Mouse (Mus musculus): ENCODE data around the gene Mogat1. TPM values are rescaled to one million over a fixed set of nuclear protein-coding genes. Genes with fewer than 3 reads are reported as not detected.
A peak's percentile ranks its signal among the peaks of the same experiment; 100 is the strongest.
"Not testable (repeated sequence)": the region's sequence is repeated elsewhere in the genome, so short reads cannot be mapped to it uniquely, and the experiment has no call there.

Gene Mogat1
- total RNA-seq, 2 experiments from 2014 or later = not detected

DNA sequence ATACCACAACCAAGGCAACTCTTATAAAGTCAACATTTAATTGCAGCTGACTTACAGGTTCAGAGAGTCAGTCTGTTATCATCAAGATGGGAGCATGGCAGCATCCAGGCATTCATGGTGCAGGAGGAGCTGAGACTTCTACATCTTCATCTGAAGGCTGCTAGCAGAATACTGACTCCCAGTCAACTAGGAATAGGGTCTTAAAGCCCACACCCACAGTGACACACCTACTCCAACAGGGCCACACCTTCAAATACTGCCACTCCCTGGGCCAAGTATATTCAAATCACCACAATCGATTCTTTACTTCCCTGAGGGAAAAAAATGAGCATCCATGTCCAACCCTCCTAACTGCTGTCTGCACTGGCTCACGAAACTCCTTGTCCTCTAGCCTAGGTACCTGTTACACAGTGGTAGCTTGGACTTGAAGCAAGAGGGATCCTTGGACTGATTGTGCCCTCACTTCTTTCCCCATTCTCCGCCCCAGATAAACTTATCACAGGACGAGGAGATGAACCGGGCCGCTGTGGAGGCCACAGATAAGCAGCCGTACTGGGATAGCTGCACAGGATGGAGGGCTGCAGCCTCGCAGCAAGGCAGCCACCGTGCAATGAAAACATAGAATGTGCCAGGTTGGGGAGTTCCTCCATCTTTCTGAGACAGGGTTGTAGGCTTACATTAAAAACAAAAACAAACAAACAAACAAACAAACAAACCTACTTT lies 23.8 kb downstream of the Mogat1 start:
- ATAC-seq (replicated peaks; ENCODE audit: low FRiP score, low TSS enrichment, poor library complexity, severe bottlenecking) = 0 out of 2 replicates have a peak, but pooled peaks have one; percentile 8

DNA sequence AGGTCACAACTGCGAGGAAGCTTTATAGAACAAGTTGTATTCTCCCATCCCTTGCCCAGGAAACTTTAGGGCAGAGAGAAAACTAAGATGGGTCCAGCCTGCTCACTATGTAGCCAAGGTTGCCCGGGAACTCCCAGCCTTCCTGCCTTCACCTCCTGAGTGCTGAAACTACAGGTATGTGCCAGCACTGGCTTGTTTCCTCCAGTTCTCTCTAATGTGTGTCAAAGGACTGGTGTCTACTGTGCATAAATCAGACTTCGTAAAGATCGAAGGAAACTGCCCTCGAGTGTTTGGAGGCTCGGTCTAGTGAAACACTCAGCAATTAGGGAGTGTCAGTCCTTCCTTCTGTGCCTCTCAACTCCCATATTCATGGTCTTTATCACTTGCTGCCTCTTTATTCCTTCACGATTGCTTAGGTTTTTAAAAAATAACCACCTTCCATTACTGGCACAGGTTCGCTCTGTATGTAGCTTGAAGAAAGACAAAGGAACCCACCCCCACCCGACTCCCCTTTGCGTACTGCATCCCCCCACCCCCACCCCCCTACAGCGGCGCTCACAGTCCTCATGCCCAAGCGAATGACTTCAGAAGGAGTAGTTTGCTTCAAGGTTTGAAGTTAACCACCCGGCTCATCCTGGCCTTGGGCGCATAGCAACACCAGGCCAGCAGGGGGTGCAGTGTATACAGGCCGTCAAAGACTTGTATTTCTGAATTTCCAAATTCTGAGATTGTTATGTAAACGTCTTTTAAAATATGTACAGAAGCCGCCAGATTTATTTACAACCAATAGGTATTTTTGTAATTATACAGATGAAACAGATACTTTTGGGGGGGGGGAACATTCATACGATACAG lies 25.7 kb downstream of the Mogat1 start:
- ATAC-seq (replicated peaks; ENCODE audit: low FRiP score, low TSS enrichment, poor library complexity, severe bottlenecking) = peak; percentile 80

DNA sequence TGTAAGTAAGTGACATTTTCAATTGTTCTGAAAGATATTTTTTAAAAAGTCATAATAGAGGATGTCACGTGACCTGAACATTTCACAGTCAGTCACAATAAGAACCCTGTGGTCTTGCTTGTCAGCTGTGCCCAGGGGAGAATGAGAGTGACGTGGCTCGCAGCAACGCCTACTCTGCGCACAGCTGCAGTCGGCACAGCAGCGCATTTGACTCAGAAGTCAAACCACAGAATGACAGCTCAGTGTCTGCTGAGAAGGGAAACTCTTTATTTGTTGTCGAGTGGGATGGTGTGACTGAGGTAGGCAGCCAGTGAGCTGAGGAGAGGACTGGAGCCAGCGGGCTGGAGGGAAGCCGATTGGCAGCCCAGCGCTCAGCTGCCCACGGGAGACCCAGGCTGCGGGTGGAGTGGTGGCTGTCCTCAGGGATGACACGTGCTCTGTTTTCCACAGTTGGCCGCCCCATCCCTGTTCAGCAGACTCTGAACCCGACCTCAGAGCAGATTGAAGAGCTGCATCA lies 26.8 kb downstream of the Mogat1 start:
- peak; percentile 93 for ATAC-seq (replicated peaks; ENCODE audit: low FRiP score, low TSS enrichment, poor library complexity, severe bottlenecking)

DNA sequence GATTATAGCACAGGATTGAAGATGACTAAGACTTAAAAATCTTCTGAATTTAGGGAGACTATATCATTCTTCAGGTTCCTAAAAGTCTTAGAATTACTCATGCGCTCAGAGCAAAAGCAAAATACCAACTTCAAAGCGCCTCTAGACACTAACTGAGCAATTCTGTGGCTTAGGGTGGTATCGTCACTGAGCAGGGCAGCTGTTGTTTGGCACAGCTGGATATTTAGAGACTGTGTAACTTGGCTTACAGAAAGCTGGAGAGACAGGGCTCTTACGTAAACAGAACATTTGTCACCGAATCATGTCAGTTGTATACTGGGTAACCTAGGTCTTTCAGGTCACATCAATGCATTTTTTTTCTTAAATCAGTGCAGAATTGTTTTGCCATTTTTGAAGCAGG lies 27.6 kb downstream of the Mogat1 start:
- no peak for ATAC-seq (replicated peaks; ENCODE audit: low FRiP score, low TSS enrichment, poor library complexity, severe bottlenecking)

DNA sequence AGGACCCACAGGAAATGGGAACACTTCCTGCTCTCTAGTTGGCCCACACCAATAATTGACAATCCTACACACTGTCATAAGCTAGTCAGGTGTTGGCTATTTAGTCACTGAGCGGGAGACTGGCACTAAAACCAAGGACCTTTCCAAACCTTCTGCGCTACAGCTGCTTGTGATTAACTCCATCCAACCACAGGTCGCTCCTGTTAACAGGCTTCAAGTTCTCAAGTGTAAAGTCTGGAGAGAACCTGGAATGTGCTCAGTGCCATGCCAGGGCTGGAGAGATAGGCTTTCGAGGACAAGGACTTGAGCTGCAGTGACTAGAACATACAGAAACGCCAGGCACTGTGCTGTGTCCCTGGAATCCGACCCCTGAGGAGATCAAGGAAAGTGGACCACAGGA lies 28.4 kb downstream of the Mogat1 start:
- ATAC-seq (replicated peaks; ENCODE audit: low FRiP score, low TSS enrichment, poor library complexity, severe bottlenecking) = no peak

DNA sequence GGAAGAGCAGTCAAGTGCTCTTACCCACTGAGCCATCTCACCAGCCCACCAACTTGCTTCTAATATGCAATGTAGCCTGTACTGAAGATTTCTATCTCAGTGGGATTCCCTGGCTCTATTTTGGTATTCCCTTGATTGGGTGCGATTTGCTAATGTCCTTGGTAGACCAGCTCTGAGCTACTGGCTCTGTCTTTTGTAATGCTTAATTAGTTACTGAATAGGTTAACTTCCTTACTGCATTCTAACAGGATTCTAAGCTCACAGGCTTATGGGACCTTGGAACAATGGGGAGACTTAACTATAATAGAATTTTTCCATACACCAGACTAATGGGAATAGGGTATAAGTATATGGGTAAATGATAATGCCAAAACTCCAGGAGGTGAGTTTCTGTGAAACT lies 32.8 kb downstream of the Mogat1 start:
- not testable (repeated sequence) for ATAC-seq (replicated peaks; ENCODE audit: low FRiP score, low TSS enrichment, poor library complexity, severe bottlenecking)

DNA sequence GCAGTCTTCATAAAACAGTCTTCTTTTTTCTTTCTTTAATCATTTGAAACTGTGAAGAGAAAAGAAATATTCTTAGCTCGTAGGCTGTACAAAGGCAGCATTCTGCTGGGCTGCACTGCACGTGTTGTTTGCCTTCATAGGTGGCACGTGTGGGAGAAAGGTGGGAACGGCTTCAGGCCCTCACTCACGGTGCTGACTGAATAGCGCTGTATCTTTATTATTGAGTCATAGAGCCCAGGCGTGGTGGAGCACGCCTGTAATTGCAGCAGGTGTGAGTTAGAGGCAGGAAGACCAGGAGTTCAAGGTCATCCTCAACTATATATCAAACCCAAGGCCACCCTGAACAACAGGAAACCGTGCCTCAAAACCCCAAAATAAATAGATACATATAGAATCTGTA lies 35.5 kb downstream of the Mogat1 start:
- ATAC-seq (replicated peaks; ENCODE audit: low FRiP score, low TSS enrichment, poor library complexity, severe bottlenecking) = no peak

DNA sequence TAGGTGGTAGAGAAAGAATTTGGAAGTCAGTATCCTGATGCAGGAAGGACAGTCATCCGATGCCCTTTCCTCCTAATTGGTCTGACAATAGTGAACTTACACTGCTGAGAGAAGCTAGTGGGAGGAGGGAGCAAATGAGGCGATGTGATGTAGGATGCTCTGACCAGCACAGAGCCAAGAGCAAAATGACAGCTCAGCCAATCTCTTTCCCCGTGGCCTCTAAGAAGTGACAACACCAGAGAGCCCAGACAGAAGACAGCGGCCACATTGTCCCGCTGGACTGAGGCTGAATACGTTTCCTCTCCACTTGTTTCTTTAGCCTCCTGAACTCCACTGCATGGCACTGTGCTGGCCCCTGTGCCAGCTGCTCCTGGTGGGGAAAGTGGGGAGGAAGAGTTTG lies 38.2 kb downstream of the Mogat1 start:
- ATAC-seq (replicated peaks; ENCODE audit: low FRiP score, low TSS enrichment, poor library complexity, severe bottlenecking) = no peak

DNA sequence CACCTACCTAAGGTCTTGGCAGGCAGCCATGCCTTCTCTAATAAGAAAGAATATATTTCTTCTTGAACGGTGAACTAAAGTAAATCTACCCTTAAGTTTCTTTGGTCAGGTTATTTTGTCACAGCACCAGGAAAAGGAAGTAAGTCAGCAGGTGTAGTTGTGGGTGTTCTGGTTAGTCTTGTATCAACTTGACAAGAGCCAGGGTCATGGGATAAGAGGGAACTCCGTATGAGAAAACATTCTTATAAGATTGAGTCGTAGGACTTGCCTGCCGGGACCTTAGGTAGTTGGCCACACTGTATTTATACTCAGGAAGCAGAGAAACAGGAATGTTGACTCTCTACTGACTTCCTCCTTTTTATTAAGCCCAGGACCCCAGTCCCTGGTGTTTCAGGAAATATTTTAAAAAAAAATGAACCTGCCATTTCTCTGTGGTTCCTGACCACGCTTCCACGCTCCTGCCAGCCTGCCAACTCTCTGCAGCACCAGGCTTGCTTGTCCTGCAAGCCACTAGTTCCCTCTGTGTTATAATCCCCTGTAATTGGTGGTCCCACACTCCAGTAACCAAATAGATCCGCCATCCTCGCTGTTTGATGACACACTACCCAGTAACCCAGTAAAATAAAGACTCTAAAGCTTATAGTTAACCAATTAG lies 43.3 kb downstream of the Mogat1 start:
- no peak for ATAC-seq (replicated peaks; ENCODE audit: low FRiP score, low TSS enrichment, poor library complexity, severe bottlenecking)

DNA sequence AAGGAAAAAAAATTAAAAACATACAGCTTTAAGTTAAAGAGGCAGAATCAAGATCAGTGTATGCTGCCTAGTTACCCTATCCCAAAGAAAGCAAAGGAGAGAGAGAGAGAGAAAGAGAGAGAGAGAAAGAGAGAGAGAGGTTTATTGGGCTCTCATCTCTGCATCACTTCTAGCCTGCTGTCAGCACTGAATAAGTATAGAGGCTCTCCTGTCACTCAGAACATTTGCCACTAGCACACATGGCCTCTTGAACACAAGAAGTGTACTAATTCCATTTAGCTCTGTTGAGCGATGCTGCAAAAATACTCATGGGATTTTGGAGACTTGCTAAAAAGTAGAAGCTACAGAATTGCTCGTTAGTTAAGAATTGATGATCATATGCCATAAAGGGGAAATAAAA lies 56.2 kb downstream of the Mogat1 start:
- ATAC-seq (replicated peaks; ENCODE audit: low FRiP score, low TSS enrichment, poor library complexity, severe bottlenecking) = no peak

DNA sequence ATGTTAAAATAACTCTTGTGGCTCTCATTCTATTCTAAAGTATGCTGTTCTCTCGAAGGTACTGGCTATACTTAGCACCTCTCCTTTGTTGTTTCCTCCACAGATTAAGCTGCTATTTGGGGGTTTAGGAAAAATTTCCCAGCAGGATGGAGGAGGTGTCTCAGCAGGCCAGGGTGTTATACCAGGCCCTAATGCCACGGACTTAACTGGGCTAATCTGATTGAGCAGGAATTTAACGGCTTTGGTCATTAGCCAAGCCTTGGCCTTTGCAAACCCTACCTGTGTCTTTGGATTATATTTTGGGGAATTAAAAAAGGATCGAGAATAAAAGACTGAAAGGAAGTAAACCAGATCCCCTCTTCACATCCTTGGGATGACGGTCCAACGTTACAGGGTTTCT lies 56.6 kb downstream of the Mogat1 start:
- ATAC-seq (replicated peaks; ENCODE audit: low FRiP score, low TSS enrichment, poor library complexity, severe bottlenecking) = no peak

DNA sequence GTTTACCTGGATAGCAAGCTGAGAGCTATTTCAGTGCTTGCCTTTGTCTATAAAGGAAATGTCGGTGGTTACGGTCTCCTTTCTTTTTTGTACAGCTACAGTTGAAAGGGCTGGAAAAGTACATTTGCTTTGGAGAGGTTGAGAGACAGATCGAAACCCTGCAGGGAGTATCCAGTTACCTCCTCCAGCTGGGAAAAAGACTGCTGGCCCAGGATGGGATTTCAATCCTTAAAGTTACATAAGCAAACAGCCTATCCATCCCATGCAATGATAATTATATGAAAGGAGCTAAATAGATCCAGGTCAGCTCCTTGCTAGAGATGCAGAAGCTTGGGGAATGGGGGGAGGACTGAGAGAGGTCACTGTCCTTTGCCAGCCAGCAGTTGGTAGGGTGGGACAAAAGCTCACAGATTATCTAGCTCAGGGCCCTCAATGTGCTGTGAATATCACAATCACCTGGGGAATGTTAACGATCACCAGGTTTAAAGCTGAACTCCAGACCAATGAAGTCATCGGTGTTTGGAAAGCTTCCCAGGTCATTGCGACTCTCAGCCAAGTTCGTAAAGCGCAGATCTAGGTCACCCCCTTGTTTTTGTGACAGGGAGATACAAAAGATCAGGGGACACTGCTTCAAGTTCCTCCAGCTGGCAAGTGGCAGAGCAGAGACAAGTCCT lies 57.2 kb downstream of the Mogat1 start:
- ATAC-seq (replicated peaks; ENCODE audit: low FRiP score, low TSS enrichment, poor library complexity, severe bottlenecking) = no peak

DNA sequence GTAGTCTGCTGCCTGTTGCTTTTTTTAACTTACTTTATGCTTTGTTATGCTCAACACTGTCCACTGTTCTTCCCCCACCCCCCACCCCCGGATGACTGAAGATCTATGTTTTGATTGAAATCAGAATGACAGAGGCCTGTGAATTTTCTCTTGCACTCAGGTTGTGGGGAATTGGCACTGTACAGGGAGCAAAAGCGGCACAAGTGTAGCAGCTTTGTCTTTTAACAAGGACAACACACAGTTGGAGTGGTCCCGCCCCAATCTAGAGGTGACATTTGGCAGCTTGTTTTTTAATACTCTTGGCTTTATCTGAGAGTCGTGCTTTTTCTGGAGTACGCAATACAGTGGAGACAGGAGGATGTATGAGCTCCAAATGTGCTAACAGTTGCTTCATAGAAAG lies 58.8 kb downstream of the Mogat1 start:
- no peak for ATAC-seq (replicated peaks; ENCODE audit: low FRiP score, low TSS enrichment, poor library complexity, severe bottlenecking)

DNA sequence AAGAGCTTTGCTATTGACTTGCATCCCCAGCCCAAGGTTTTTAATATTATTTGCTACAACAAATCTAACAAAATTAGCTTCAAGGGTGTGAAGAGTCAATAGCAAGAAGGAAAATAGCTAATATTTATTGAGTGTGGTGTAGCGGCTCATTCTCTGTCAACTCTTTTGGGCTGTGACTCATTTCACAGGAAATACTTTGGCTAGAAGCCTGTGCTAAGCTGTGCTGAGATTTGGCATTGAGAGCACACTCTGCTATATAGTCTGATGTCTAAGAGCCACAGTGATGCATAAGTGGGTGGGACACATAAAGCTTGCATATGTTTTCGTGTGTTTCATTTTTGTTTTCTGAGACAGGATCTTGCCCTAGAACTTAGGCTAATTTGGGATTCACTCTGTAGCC lies 74.3 kb downstream of the Mogat1 start:
- ATAC-seq (replicated peaks; ENCODE audit: low FRiP score, low TSS enrichment, poor library complexity, severe bottlenecking) = no peak

DNA sequence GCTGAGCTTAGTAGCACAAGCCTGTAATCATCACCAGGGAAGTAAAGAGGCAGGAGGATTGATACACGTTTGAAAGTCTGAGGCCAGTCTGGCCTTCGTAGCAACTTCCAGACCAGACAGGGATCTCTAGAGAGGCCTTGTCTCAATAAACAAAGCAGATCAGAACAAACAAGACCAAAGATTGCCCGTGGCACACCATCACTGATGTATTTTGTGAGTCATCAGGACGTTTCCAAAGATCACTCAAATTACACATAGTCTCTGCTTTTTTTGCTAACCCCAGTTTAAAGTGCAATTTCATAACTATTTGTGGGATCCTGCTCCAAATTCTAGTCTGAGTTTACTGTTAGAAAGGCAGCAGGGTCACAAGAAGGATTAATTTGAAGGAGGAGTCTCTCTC lies 76.2 kb downstream of the Mogat1 start:
- no peak for ATAC-seq (replicated peaks; ENCODE audit: low FRiP score, low TSS enrichment, poor library complexity, severe bottlenecking)

Other genes starting within 250 kb of the Mogat1 start
- gene Sgpp2, start 200.6 kb upstream of the Mogat1 start, total RNA-seq (2014; fragmentation: Nextera tagmentation) = not detected in 2 replicates
- not detected in 2 replicates for gene Sgpp2, start 200.6 kb upstream of the Mogat1 start, total RNA-seq (2017)
- gene Farsb, start 22.1 kb upstream of the Mogat1 start, total RNA-seq (2014; fragmentation: Nextera tagmentation) = 116 and 137 TPM in 2 replicates
- gene Farsb, start 22.1 kb upstream of the Mogat1 start, total RNA-seq (2017) = 107 and 111 TPM in 2 replicates
- gene BC035947, start 1.2 kb downstream of the Mogat1 start, total RNA-seq (2014; fragmentation: Nextera tagmentation) = not detected in 2 replicates
- gene BC035947, start 1.2 kb downstream of the Mogat1 start, total RNA-seq (2017) = not detected in 2 replicates
- 10.1 and 12.9 TPM in 2 replicates for gene Acsl3, start 146.8 kb downstream of the Mogat1 start, total RNA-seq (2014; fragmentation: Nextera tagmentation)
- 50.9 and 77.7 TPM in 2 replicates for gene Acsl3, start 146.8 kb downstream of the Mogat1 start, total RNA-seq (2017)
- 6.1 and 10.7 TPM in 2 replicates for gene Utp14b, start 147.0 kb downstream of the Mogat1 start, total RNA-seq (2014; fragmentation: Nextera tagmentation)
- gene Utp14b, start 147.0 kb downstream of the Mogat1 start, total RNA-seq (2017) = 8.1 and 18.0 TPM in 2 replicates